Comparison of ENCODE assay signal across 11 mouse cellular contexts in the genomic region with DNA sequence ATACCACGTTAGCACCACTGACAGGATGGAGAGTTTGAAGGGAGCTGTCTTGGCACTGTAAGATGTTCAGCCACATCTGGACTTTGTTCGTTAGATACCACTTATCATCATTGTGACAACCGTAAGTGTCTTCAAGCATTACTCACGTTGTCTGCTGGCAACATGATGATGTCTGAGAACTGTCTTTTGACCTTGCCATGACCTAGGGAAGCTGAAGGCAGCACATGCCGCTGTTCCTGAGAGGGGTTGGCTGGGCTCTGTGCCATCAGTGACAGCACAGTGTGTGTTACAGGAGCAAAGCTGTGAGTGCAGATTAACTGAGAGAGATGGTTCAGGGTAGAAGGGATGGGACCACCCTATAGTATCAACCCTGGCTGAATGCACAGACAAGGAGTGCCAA. TPM values are rescaled to one million over a fixed set of nuclear protein-coding genes. Genes with fewer than 3 reads are reported as not detected.
DNase-seq lines count a peak whose midpoint lies in the region; ATAC-seq and TF ChIP-seq lines count a peak whose summit lies in the region.
"Had no signal": no experiment of that assay in that cellular context is flagged by ENCODE, and none has a peak within 500 bp of the region (broad histone marks: within the 10 kb centered on the region; RNA-seq: fewer than 3 reads in every experiment).

No protein-coding gene starts in this region.

- no peak for TF ChIP-seq CTCF in forebrain, postnatal 0 days (IDR thresholded peaks at IDR 0.05; ENCODE audit: low read depth)

- WGBS in forebrain, postnatal 0 days, result 78% methylated on average over 5 of the region's 5 CpGs
- WGBS in forebrain, embryonic 14.5 days, result 87% methylated on average over 5 of the region's 5 CpGs

- intact Hi-C loops in heart, postnatal 36 days (cut with DNase I), result no loop called here

- no peaks in the 10 kb centered on the region for H3K4me1 ChIP-seq in forebrain, postnatal 0 days (ENCODE audit: insufficient read depth)
- no peaks in the 10 kb centered on the region for H3K4me1 ChIP-seq in forebrain, embryonic 14.5 days (ENCODE audit: control insufficient read depth, insufficient read depth, low read length)
- H3K4me1 ChIP-seq: hindbrain, embryonic 15.5 days had no signal

- peak; percentile 64; the same call in 1 of the 2 replicates for ATAC-seq in forebrain, postnatal 0 days
- no peak for ATAC-seq in forebrain, embryonic 14.5 days
- ATAC-seq: CD4-positive, CD25-positive, alpha-beta regulatory T cell, adult 4 months had no signal

- H3K27me3 ChIP-seq in forebrain, postnatal 0 days (ENCODE audit: insufficient read depth, low read length), result no peaks in the 10 kb centered on the region
- H3K27me3 ChIP-seq in forebrain, embryonic 14.5 days (replicated peaks; ENCODE audit: control insufficient read depth, insufficient read depth, low read length), result no peaks in the 10 kb centered on the region
- H3K27me3 ChIP-seq: hindbrain, embryonic 15.5 days had no signal

- H3K9me3 ChIP-seq in forebrain, postnatal 0 days (ENCODE audit: low read length), result no peaks in the 10 kb centered on the region
- H3K9me3 ChIP-seq in forebrain, embryonic 14.5 days (replicated peaks; ENCODE audit: control insufficient read depth, low read length), result no peaks in the 10 kb centered on the region
- H3K9me3 ChIP-seq: hindbrain, embryonic 15.5 days had no signal

- no peak overlapping the region for H3K9ac ChIP-seq in forebrain, postnatal 0 days
- no peak overlapping the region for H3K9ac ChIP-seq in forebrain, embryonic 14.5 days (ENCODE audit: low read length)
- H3K9ac ChIP-seq: hindbrain, embryonic 15.5 days had no signal

- no peak overlapping the region for H3K4me3 ChIP-seq in forebrain, postnatal 0 days (ENCODE audit: low read depth, low read length)
- H3K4me3 ChIP-seq in forebrain, embryonic 14.5 days (ENCODE audit: low read depth, low read length), result no peak overlapping the region
- H3K4me3 ChIP-seq: hindbrain, embryonic 15.5 days had no signal

- no peak overlapping the region for H3K27ac ChIP-seq in forebrain, postnatal 0 days (ENCODE audit: low read depth, low read length)
- no peak overlapping the region for H3K27ac ChIP-seq in forebrain, embryonic 14.5 days (ENCODE audit: low read depth, low read length)
- H3K27ac ChIP-seq: hindbrain, embryonic 15.5 days had no signal

- no peak overlapping the region for H3K4me2 ChIP-seq in forebrain, postnatal 0 days (ENCODE audit: low read depth)
- H3K4me2 ChIP-seq in forebrain, embryonic 14.5 days (ENCODE audit: low read length), result no peak overlapping the region
- H3K4me2 ChIP-seq: hindbrain, embryonic 15.5 days had no signal

- no peaks in the 10 kb centered on the region for H3K36me3 ChIP-seq in forebrain, postnatal 0 days (ENCODE audit: insufficient read depth)
- no peaks in the 10 kb centered on the region for H3K36me3 ChIP-seq in forebrain, embryonic 14.5 days (ENCODE audit: control insufficient read depth, insufficient read depth, low read length)
- H3K36me3 ChIP-seq: hindbrain, embryonic 15.5 days had no signal

- no peak for DNase-seq in forebrain, postnatal 0 days
- no peak for DNase-seq in forebrain, embryonic 14.5 days (ENCODE audit: low spot score)
- DNase-seq in heart, adult 9 months (ENCODE audit: low spot score in 2 of 2), result peak; percentile 15 to 22
- peak; percentile 13 to 30 for DNase-seq in heart, postnatal 36 days
- peak; percentile 14 for DNase-seq in lung, postnatal 25 days (ENCODE audit: low spot score)
- no peak for DNase-seq in kidney, postnatal 4 days
- no peak for DNase-seq in thymus, postnatal 0 days (ENCODE audit: low spot score)
- DNase-seq in left cerebral cortex, adult 11 months (ENCODE audit: low spot score), result no peak
- DNase-seq: right cerebral cortex, adult 18-20 months had no signal

RNA-seq across cellular contexts. Expression of gene Ddc, which starts 3.6 kb away (rescaled TPM):
- total RNA-seq in forebrain, postnatal 0 days (2014; rRNA removed), result 7.2 and 13.6 TPM in 2 replicates
- polyA plus RNA-seq in forebrain, postnatal 0 days (2015; fragmentation: Nextera tagmentation; extraction: Ambion mirVana), result 5.6 and 8.6 TPM in 2 replicates
- polyA plus RNA-seq in forebrain, embryonic 14.5 days (2014; fragmentation: Nextera tagmentation; extraction: Ambion mirVana), result 7.3 TPM in 2 replicates
- total RNA-seq in heart, postnatal 36 days (2021), result 1 to 10 TPM; 2.1 to 2.4 TPM
- polyA plus RNA-seq in thymus, postnatal 0 days (2015; fragmentation: Nextera tagmentation; extraction: Ambion mirVana), result 4.9 and 7.8 TPM in 2 replicates

Comparison
In these comparisons a context has a peak if more than half of its experiments do, and no peak if none do; other contexts are left out.
1. DNase-seq: peak in heart, adult 9 months (2 of 2), heart, postnatal 36 days (2 of 2) and lung, postnatal 25 days (single experiment); none in forebrain, postnatal 0 days (single experiment), forebrain, embryonic 14.5 days (single experiment), kidney, postnatal 4 days (0 of 2), thymus, postnatal 0 days (single experiment) and left cerebral cortex, adult 11 months (single experiment).